Mouse (Mus musculus) MEL (cell line): ENCODE results near the gene Zfp697. TPM values are rescaled to one million over a fixed set of nuclear protein-coding genes. Genes with fewer than 3 reads are reported as not detected.

Source experiments
- DNase-seq: peaks from one replicate; pipeline ENCODE4 v3.0.0; 2011; ENCODE audit warnings: low read depth, low spot score
- H3K27ac ChIP-seq: 2 replicates; pipeline ENCODE4 v1.5.1; 2012; ENCODE audit warnings: low read depth, mild to moderate bottlenecking, control low read depth, low read length, moderate library complexity; ENCODE audit not compliant: control insufficient read depth
- H3K27me3 ChIP-seq, 2 experiments: fragments of 150-350 bp in 1 of 2; sonication (generic) in 1 of 2; 2 replicates each; pipeline ENCODE4 v1.6.1; 2012; ENCODE audit warnings: low read length in 2 of 2, mild to moderate bottlenecking in 2 of 2, improper control_type of control experiment in 1 of 2, moderate library complexity in 1 of 2; ENCODE audit not compliant: insufficient read depth in 2 of 2, control insufficient read depth in 1 of 2
- H3K36me3 ChIP-seq, 2 experiments: 2 replicates each; pipeline ENCODE4 v1.6.1; 2012 to 2014; ENCODE audit warnings: low read length in 2 of 2, improper control_type of control experiment in 1 of 2, inconsistent platforms in 1 of 2, mild to moderate bottlenecking in 1 of 2; ENCODE audit not compliant: insufficient read depth in 2 of 2, control insufficient read depth in 1 of 2
- H3K4me1 ChIP-seq, 2 experiments: fragments of 150-350 bp in 1 of 2; sonication (generic) in 1 of 2; 2 replicates each; pipeline ENCODE4 v1.6.1; 2012; ENCODE audit warnings: low read length in 2 of 2, improper control_type of control experiment in 1 of 2, mild to moderate bottlenecking in 1 of 2; ENCODE audit not compliant: insufficient read depth in 2 of 2, control insufficient read depth in 1 of 2
- H3K4me3 ChIP-seq, 2 experiments: fragments of 150-350 bp in 1 of 2; sonication (generic) in 1 of 2; 2 replicates each; pipeline ENCODE4 v1.5.1; 2012; ENCODE audit warnings: low read depth in 2 of 2, low read length in 2 of 2, mild to moderate bottlenecking in 2 of 2, moderate library complexity in 2 of 2, control low read depth in 1 of 2, improper control_type of control experiment in 1 of 2; ENCODE audit not compliant: control insufficient read depth in 1 of 2, insufficient read depth in 1 of 2
- H3K79me2 ChIP-seq: 2 replicates; pipeline ENCODE4 v1.6.1; 2012; ENCODE audit warnings: mild to moderate bottlenecking, low read length, moderate library complexity; ENCODE audit not compliant: control insufficient read depth, poor library complexity, insufficient read depth
- H3K9ac ChIP-seq: 2 replicates; pipeline ENCODE4 v1.6.1; 2012; ENCODE audit warnings: low read depth, mild to moderate bottlenecking, control low read depth, low read length, moderate library complexity; ENCODE audit not compliant: control insufficient read depth, poor library complexity, severe bottlenecking
- H3K9me3 ChIP-seq: fragments of 150-350 bp; sonication (generic); replicated peaks from 2 replicates; pipeline ENCODE4 v1.6.1; 2012; ENCODE audit warnings: mild to moderate bottlenecking, low read length, improper control_type of control experiment, moderate library complexity; ENCODE audit not compliant: insufficient read depth
- CHD1 ChIP-seq: IDR thresholded peaks from 2 replicates; pipeline ENCODE4 v1.6.1; 2012; ENCODE audit warnings: low read depth, mild to moderate bottlenecking, inconsistent platforms, low read length, improper control_type of control experiment
- CHD2 ChIP-seq: IDR thresholded peaks from 2 replicates; pipeline ENCODE4 v1.6.1; 2011; ENCODE audit warnings: low read length, improper control_type of control experiment
- CTCF ChIP-seq, 3 experiments: IDR thresholded peaks in 2 of 3; conservative IDR thresholded peaks in 1 of 3; 2 replicates each; pipeline ENCODE4 v1.5.1; 2011 to 2012; ENCODE audit warnings: low read length in 3 of 3, low read depth in 2 of 3, mild to moderate bottlenecking in 2 of 3, improper control_type of control experiment in 1 of 3, inconsistent platforms in 1 of 3, mixed read lengths in 1 of 3, moderate library complexity in 1 of 3; ENCODE audit not compliant: control insufficient read depth in 1 of 3, insufficient read depth in 1 of 3, poor library complexity in 1 of 3, severe bottlenecking in 1 of 3
- EP300 ChIP-seq, 2 experiments: IDR thresholded peaks; 2 replicates each; pipeline ENCODE4 v1.6.1; 2011; ENCODE audit warnings: improper control_type of control experiment in 2 of 2, low read length in 2 of 2, low read depth in 1 of 2, mild to moderate bottlenecking in 1 of 2
- ETS1 ChIP-seq: IDR thresholded peaks from 2 replicates; pipeline ENCODE4 v1.6.1; 2012; ENCODE audit warnings: low read depth, mild to moderate bottlenecking, inconsistent platforms, low read length, improper control_type of control experiment, moderate library complexity
- MXI1 ChIP-seq: IDR thresholded peaks from 2 replicates; pipeline ENCODE4 v1.6.1; 2011; ENCODE audit warnings: mild to moderate bottlenecking, low read depth, low read length, improper control_type of control experiment
- MYC ChIP-seq: IDR thresholded peaks from 2 replicates; pipeline ENCODE4 v1.6.1; 2011; ENCODE audit warnings: low read depth, mild to moderate bottlenecking, low read length, improper control_type of control experiment, moderate library complexity
- POLR2A ChIP-seq, 2 experiments: IDR thresholded peaks; 2 replicates each; pipeline ENCODE4 v1.6.1; 2011 to 2012; ENCODE audit warnings: low read length in 2 of 2, mild to moderate bottlenecking in 2 of 2, control low read depth in 1 of 2, improper control_type of control experiment in 1 of 2, low read depth in 1 of 2, moderate library complexity in 1 of 2; ENCODE audit not compliant: control insufficient read depth in 1 of 2, insufficient read depth in 1 of 2, poor library complexity in 1 of 2
- POLR2AphosphoS5 ChIP-seq: IDR thresholded peaks from 2 replicates; pipeline ENCODE4 v1.6.1; 2012; ENCODE audit warnings: low read depth, borderline replicate concordance, mild to moderate bottlenecking, inconsistent platforms, low read length, moderate library complexity, mixed read lengths
- SIN3A ChIP-seq: IDR thresholded peaks from 2 replicates; pipeline ENCODE4 v1.6.1; 2012; ENCODE audit warnings: low read length, improper control_type of control experiment, inconsistent platforms
- SMC3 ChIP-seq: IDR thresholded peaks from 2 replicates; pipeline ENCODE4 v1.6.1; 2011; ENCODE audit warnings: low read depth, low read length, improper control_type of control experiment
- TBP ChIP-seq: IDR thresholded peaks from 2 replicates; pipeline ENCODE4 v1.8.0; 2011; ENCODE audit warnings: low read depth, low read length, improper control_type of control experiment
- TCF12 ChIP-seq: IDR thresholded peaks from 2 replicates; pipeline ENCODE4 v1.6.1; 2014; ENCODE audit warnings: low read depth, mild to moderate bottlenecking, inconsistent platforms, low read length, improper control_type of control experiment, moderate library complexity
- UBTF ChIP-seq: IDR thresholded peaks from 2 replicates; pipeline ENCODE4 v1.6.1; 2012; ENCODE audit warnings: low read depth, mild to moderate bottlenecking, inconsistent platforms, low read length, improper control_type of control experiment, moderate library complexity, borderline replicate concordance; ENCODE audit not compliant: insufficient read depth
- USF2 ChIP-seq, 2 experiments: IDR thresholded peaks; 2 replicates each; pipeline ENCODE4 v1.6.1; 2011 to 2012; ENCODE audit warnings: improper control_type of control experiment in 2 of 2, low read length in 2 of 2, borderline replicate concordance in 1 of 2, inconsistent platforms in 1 of 2, low read depth in 1 of 2, mild to moderate bottlenecking in 1 of 2; ENCODE audit not compliant: insufficient read depth in 1 of 2
- polyA plus RNA-seq, 2 experiments: library from polyadenylated mRNA; stranded (reverse) in 1 of 2; unstranded in 1 of 2; fragments of >175 nt in 1 of 2; fragments of >200 nt in 1 of 2; gene quantifications; 2 replicates each; pipeline versions ENCODE4 v1.2.1 to v1.2.4; 2012; ENCODE audit warnings: low replicate concordance in 2 of 2, low read depth in 1 of 2; ENCODE audit not compliant: insufficient read length in 2 of 2, insufficient read depth in 1 of 2, missing spikeins in 1 of 2
- total RNA-seq: library from RNA; depleted of rRNA; stranded (reverse); fragments of 300-350 nt; gene quantifications from 2 replicates; pipeline ENCODE4 v1.2.3, GENCODE M21; 2012

Gene Zfp697
- total and polyA plus RNA-seq, 3 experiments: 0.04 TPM; not detected in 2

GRCm38 (mm10) chr3:98413733-98414132 is 31.5 kb downstream of the Zfp697 start:
- H3K4me3 ChIP-seq: no peak overlapping the region
- H3K9ac ChIP-seq: no peak overlapping the region
- DNase-seq: no peak
- TF ChIP-seq CHD2 (no peak), EP300 (IDR thresholded peaks at IDR 0.05; ENCODE audit: low read depth in 1 of 2, low read length in 2 of 2) (no peak), TCF12 (no peak), MXI1 (no peak), POLR2A (IDR thresholded peaks at IDR 0.05; ENCODE audit: control insufficient read depth in 1 of 2, insufficient read depth in 1 of 2, low read depth in 1 of 2, low read length in 2 of 2, poor library complexity in 1 of 2) (no peak), TBP (no peak), SIN3A (no peak), CHD1 (no peak), USF2 (IDR thresholded peaks at IDR 0.05; ENCODE audit: borderline replicate concordance in 1 of 2, insufficient read depth in 1 of 2, low read depth in 1 of 2, low read length in 2 of 2) (no peak), CTCF (IDR thresholded peaks at IDR 0.05 in 2 of 3, conservative IDR thresholded peaks at IDR 0.05 in 1 of 3; ENCODE audit: control insufficient read depth in 1 of 3, insufficient read depth in 1 of 3, low read depth in 2 of 3, low read length in 3 of 3, poor library complexity in 1 of 3, severe bottlenecking in 1 of 3) (no peak), UBTF (no peak), ETS1 (no peak), MYC (no peak)
- peaks cover 0 to 9% of the 10 kb centered on the region in 2 experiments; a peak in 2 of 4 replicates for H3K36me3 ChIP-seq
- peaks cover 0 to 20% of the 10 kb centered on the region in 2 experiments; a peak in 3 of 4 replicates for H3K4me1 ChIP-seq
- H3K9me3 ChIP-seq: no peaks in the 10 kb centered on the region
- H3K27me3 ChIP-seq: peaks cover 0 to 7% of the 10 kb centered on the region in 2 experiments; a peak in 3 of 4 replicates
- no peak overlapping the region for H3K27ac ChIP-seq
- H3K79me2 ChIP-seq: no peaks in the 10 kb centered on the region

- Histone ChIP-seq H3K9ac (no peak overlapping the region), H3K4me1 (peaks cover 0 to 20% of the 10 kb centered on the region in 2 experiments; a peak in 3 of 4 replicates), H3K79me2 (no peaks in the 10 kb centered on the region), H3K27me3 (peaks cover 0 to 7% of the 10 kb centered on the region in 2 experiments; a peak in 3 of 4 replicates), H3K4me3 (no peak overlapping the region), H3K36me3 (peaks cover 0 to 9% of the 10 kb centered on the region in 2 experiments; a peak in 2 of 4 replicates), H3K9me3 (no peaks in the 10 kb centered on the region), H3K27ac (no peak overlapping the region)
- DNase-seq: no peak
- TF ChIP-seq SMC3 (no peak), POLR2AphosphoS5 (no peak)
Observed at GRCm38 (mm10) chr3:98414296-98414695, 32.0 kb downstream of the Zfp697 start.
